Mouse (Mus musculus): Measurements from ENCODE around the gene Stxbp6.

DNA sequence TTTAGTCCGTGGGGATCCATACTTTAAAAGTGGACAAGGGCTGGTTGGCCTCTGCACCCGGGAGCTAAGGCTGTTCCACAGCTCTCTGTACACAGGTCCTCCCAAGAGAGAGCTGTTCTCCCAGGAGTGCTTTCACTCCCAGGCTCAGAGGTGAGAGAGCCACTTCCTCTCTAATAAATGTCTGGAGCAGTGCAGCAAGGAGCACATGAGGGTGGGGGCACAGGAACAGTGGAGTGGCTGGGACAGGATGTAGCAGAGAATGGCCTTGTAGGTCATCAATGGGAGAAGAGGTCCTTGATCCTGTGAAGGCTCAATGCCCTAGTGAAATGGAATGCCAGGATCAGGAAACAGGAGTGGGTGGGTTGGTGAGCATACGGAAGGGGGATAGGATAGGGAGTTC lies 209.1 kb downstream of the Stxbp6 start:
- TF ChIP-seq CEBPB (IDR thresholded peaks at IDR 0.05; ENCODE audit: insufficient read depth, poor library complexity, severe bottlenecking) (no peak), USF1 (IDR thresholded peaks at IDR 0.05; ENCODE audit: low read depth) (no peak), POLR2AphosphoS2 (IDR thresholded peaks at IDR 0.05; ENCODE audit: insufficient read length, low read depth) (no peak), POLR2A (IDR thresholded peaks at IDR 0.05; ENCODE audit: insufficient read length, low read depth) (no peak), MYOG (IDR thresholded peaks at IDR 0.05; ENCODE audit: control insufficient read depth in 1 of 3, insufficient read depth in 1 of 3, insufficient read length in 2 of 3, low read depth in 2 of 3) (no peak), MYOD1 (IDR thresholded peaks at IDR 0.05; ENCODE audit: control insufficient read depth in 1 of 3, insufficient read length in 2 of 3, low read depth in 2 of 3) (no peak), E2F4 (IDR thresholded peaks at IDR 0.05; ENCODE audit: insufficient read depth) (no peak), TCF3 (IDR thresholded peaks at IDR 0.05; ENCODE audit: insufficient read length, low read depth) (no peak), TCF12 (IDR thresholded peaks at IDR 0.05; ENCODE audit: insufficient read depth, poor library complexity, severe bottlenecking) (no peak), MAX (IDR thresholded peaks at IDR 0.05; ENCODE audit: low read depth) (no peak), REST (IDR thresholded peaks at IDR 0.05; ENCODE audit: insufficient read depth, insufficient read length) (no peak), SRF (IDR thresholded peaks at IDR 0.05; ENCODE audit: control insufficient read depth, insufficient read length, low read depth) (no peak)
